Mouse (Mus musculus): ENCODE measurements around the gene Basp1. TPM values are rescaled to one million over a fixed set of nuclear protein-coding genes. Genes with fewer than 3 reads are reported as not detected.
A peak's percentile ranks its signal among the peaks of the same experiment; 100 is the strongest.
"Not testable (repeated sequence)": the region's sequence is repeated elsewhere in the genome, so short reads cannot be mapped to it uniquely, and the experiment has no call there.

Gene Basp1
- total RNA-seq (2014; rRNA removed) (1.3 and 1.5 TPM in 2 replicates), polyA plus RNA-seq (2012; rRNA removed) (0.61 and 0.75 TPM in 2 replicates)

- 3% methylated on average over 39 of the region's 60 CpGs for WGBS
- Histone ChIP-seq H3K36me3 (ENCODE audit: control insufficient read depth, insufficient read depth, low read length) (no peaks in the 10 kb centered on the region), H3K9ac (ENCODE audit: low read depth, low read length) (peak within 1 kb of the TSS; percentile 71), H3K4me3 (ENCODE audit: insufficient read depth, low read depth, low read length) (peak within 1 kb of the TSS; percentile 66), H3K79me2 (ENCODE audit: control insufficient read depth, insufficient read depth, low read length) (no peaks in the 10 kb centered on the region), H3K4me1 (ENCODE audit: control insufficient read depth, insufficient read depth, low read length) (no peaks in the 10 kb centered on the region), H3K27ac (replicated peaks; ENCODE audit: insufficient read depth, low read depth, low read length) (no peak within 1 kb of the TSS), H3K27me3 (ENCODE audit: control insufficient read depth, insufficient read depth, low read length) (peaks cover 14% of the 10 kb centered on the region)
- DNase-seq (ENCODE audit: extremely low read depth, low read depth, low spot score), result no peak
- TF ChIP-seq CTCF (IDR thresholded peaks at IDR 0.05; ENCODE audit: low read depth, low read length) (no peak), POLR2A (IDR thresholded peaks at IDR 0.05; ENCODE audit: extremely low read depth, insufficient read depth, low read length) (no peak)
These were observed at the start of gene Basp1 for GRCm38 (mm10) chr15:25413378-25413901. Basp1 (minus strand) TSS chr15:25413764.

GRCm38 (mm10) chr15:25463076-25463475 is 49.5 kb upstream of the Basp1 start:
- not testable (repeated sequence) for H3K36me3 ChIP-seq (ENCODE audit: control insufficient read depth, insufficient read depth, low read length); H3K9ac ChIP-seq (ENCODE audit: low read depth, low read length); H3K27ac ChIP-seq (replicated peaks; ENCODE audit: insufficient read depth, low read depth, low read length)

GRCm38 (mm10) chr15:25462056-25462762 is 48.6 kb upstream of the Basp1 start:
- Histone ChIP-seq H3K4me1 (ENCODE audit: control insufficient read depth, insufficient read depth, low read length) (no peaks in the 10 kb centered on the region; the same call in 1 of the 2 replicates), H3K27ac (replicated peaks; ENCODE audit: insufficient read depth, low read depth, low read length) (no peak overlapping the region)
- 89% methylated on average over 6 of the region's 6 CpGs for WGBS

More at GRCm38 (mm10) chr15:25463076-25463475, 49.5 kb upstream of the Basp1 start:
- DNase-seq (ENCODE audit: extremely low read depth, low read depth, low spot score); H3K4me3 ChIP-seq (ENCODE audit: insufficient read depth, low read depth, low read length); H3K79me2 ChIP-seq (ENCODE audit: control insufficient read depth, insufficient read depth, low read length); H3K4me1 ChIP-seq (ENCODE audit: control insufficient read depth, insufficient read depth, low read length); H3K27me3 ChIP-seq (ENCODE audit: control insufficient read depth, insufficient read depth, low read length): not testable (repeated sequence)

GRCm38 (mm10) chr15:25459901-25460300 is 46.3 kb upstream of the Basp1 start:
- WGBS, result 64% methylated on average over 7 of the region's 7 CpGs
- peak; percentile 62 for DNase-seq (ENCODE audit: extremely low read depth, low read depth, low spot score)
- Histone ChIP-seq H3K79me2 (ENCODE audit: control insufficient read depth, insufficient read depth, low read length) (no peaks in the 10 kb centered on the region), H3K27ac (replicated peaks; ENCODE audit: insufficient read depth, low read depth, low read length) (peak overlapping the region; percentile 85; the same call in 1 of the 2 replicates), H3K27me3 (ENCODE audit: control insufficient read depth, insufficient read depth, low read length) (no peaks in the 10 kb centered on the region), H3K9ac (ENCODE audit: low read depth, low read length) (no peak overlapping the region), H3K36me3 (ENCODE audit: control insufficient read depth, insufficient read depth, low read length) (no peaks in the 10 kb centered on the region), H3K4me3 (ENCODE audit: insufficient read depth, low read depth, low read length) (no peak overlapping the region), H3K4me1 (ENCODE audit: control insufficient read depth, insufficient read depth, low read length) (no peaks in the 10 kb centered on the region; the same call in 1 of the 2 replicates)
- TF ChIP-seq POLR2A (IDR thresholded peaks at IDR 0.05; ENCODE audit: extremely low read depth, insufficient read depth, low read length) (no peak), CTCF (IDR thresholded peaks at IDR 0.05; ENCODE audit: low read depth, low read length) (no peak)

More at GRCm38 (mm10) chr15:25462056-25462762, 48.6 kb upstream of the Basp1 start:
- no peaks in the 10 kb centered on the region for H3K27me3 ChIP-seq (ENCODE audit: control insufficient read depth, insufficient read depth, low read length)
- no peak overlapping the region for H3K4me3 ChIP-seq (ENCODE audit: insufficient read depth, low read depth, low read length)
- TF ChIP-seq CTCF (IDR thresholded peaks at IDR 0.05; ENCODE audit: low read depth, low read length), result no peak
- TF ChIP-seq POLR2A (IDR thresholded peaks at IDR 0.05; ENCODE audit: extremely low read depth, insufficient read depth, low read length), result no peak
- H3K79me2 ChIP-seq (ENCODE audit: control insufficient read depth, insufficient read depth, low read length), result no peaks in the 10 kb centered on the region
- no peak for DNase-seq (ENCODE audit: extremely low read depth, low read depth, low spot score)
- H3K9ac ChIP-seq (ENCODE audit: low read depth, low read length), result no peak overlapping the region
- H3K36me3 ChIP-seq (ENCODE audit: control insufficient read depth, insufficient read depth, low read length), result no peaks in the 10 kb centered on the region

GRCm38 (mm10) chr15:25457421-25457820 is 43.9 kb upstream of the Basp1 start:
- no peak for DNase-seq (ENCODE audit: extremely low read depth, low read depth, low spot score)
- peak overlapping the region; percentile 51 for H3K27ac ChIP-seq (replicated peaks; ENCODE audit: insufficient read depth, low read depth, low read length)
- H3K79me2 ChIP-seq (ENCODE audit: control insufficient read depth, insufficient read depth, low read length), result no peaks in the 10 kb centered on the region
- no peak overlapping the region for H3K9ac ChIP-seq (ENCODE audit: low read depth, low read length)
- no peak overlapping the region for H3K4me3 ChIP-seq (ENCODE audit: insufficient read depth, low read depth, low read length)
- no peak for TF ChIP-seq POLR2A (IDR thresholded peaks at IDR 0.05; ENCODE audit: extremely low read depth, insufficient read depth, low read length)
- no peak for TF ChIP-seq CTCF (IDR thresholded peaks at IDR 0.05; ENCODE audit: low read depth, low read length)
- H3K4me1 ChIP-seq (ENCODE audit: control insufficient read depth, insufficient read depth, low read length), result no peaks in the 10 kb centered on the region; the same call in 1 of the 2 replicates
- 87% methylated on average over 2 of the region's 2 CpGs for whole genome bisulfite sequencing
- no peaks in the 10 kb centered on the region for H3K27me3 ChIP-seq (ENCODE audit: control insufficient read depth, insufficient read depth, low read length)
- H3K36me3 ChIP-seq (ENCODE audit: control insufficient read depth, insufficient read depth, low read length), result no peaks in the 10 kb centered on the region

GRCm38 (mm10) chr15:25453538-25453937 is 40.0 kb upstream of the Basp1 start:
- 97% methylated on average over 3 of the region's 3 CpGs for WGBS

More at GRCm38 (mm10) chr15:25453538-25453937, 40.0 kb upstream of the Basp1 start:
- no peak overlapping the region for H3K9ac ChIP-seq (ENCODE audit: low read depth, low read length)
- TF ChIP-seq POLR2A (IDR thresholded peaks at IDR 0.05; ENCODE audit: extremely low read depth, insufficient read depth, low read length), result no peak
- no peak for TF ChIP-seq CTCF (IDR thresholded peaks at IDR 0.05; ENCODE audit: low read depth, low read length)
- H3K4me3 ChIP-seq (ENCODE audit: insufficient read depth, low read depth, low read length), result no peak overlapping the region
- H3K4me1 ChIP-seq (ENCODE audit: control insufficient read depth, insufficient read depth, low read length), result no peaks in the 10 kb centered on the region
- H3K27ac ChIP-seq (replicated peaks; ENCODE audit: insufficient read depth, low read depth, low read length), result no peak overlapping the region
- DNase-seq (ENCODE audit: extremely low read depth, low read depth, low spot score), result no peak
- no peaks in the 10 kb centered on the region for H3K36me3 ChIP-seq (ENCODE audit: control insufficient read depth, insufficient read depth, low read length)
- no peaks in the 10 kb centered on the region for H3K79me2 ChIP-seq (ENCODE audit: control insufficient read depth, insufficient read depth, low read length)
- no peaks in the 10 kb centered on the region for H3K27me3 ChIP-seq (ENCODE audit: control insufficient read depth, insufficient read depth, low read length)

Data from liver, adult 2 months (tissue).